Mouse (Mus musculus): Measurements from ENCODE around the gene Ssr2.

DNA sequence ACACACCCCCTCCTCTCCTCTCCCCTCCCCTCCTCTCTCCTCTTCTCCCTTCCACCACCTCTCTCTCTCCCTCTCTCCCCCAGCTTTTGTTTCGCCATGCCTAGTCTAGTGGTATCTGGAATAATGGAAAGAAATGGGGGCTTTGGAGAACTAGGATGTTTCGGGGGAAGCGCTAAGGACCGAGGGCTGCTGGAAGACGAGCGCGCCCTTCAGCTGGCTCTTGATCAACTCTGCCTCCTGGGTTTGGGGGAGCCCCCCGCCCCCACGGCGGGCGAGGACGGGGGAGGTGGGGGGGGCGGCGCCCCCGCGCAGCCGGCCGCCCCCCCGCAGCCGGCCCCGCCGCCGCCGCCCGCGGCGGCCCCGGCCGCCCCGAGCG lies 43.4 kb upstream of the Ssr2 start, which contains the start of gene Mex3a:
- TF ChIP-seq HCFC1 (IDR thresholded peaks at IDR 0.05; ENCODE audit: borderline replicate concordance, insufficient read depth, low read length) (no peak), ZNF384 (IDR thresholded peaks at IDR 0.05; ENCODE audit: low read depth, low read length) (no peak)

Data from ES-E14 (cell line).